Mouse (Mus musculus): ENCODE measurements around the gene Cul7.

The Cul7 gene

GRCm38 (mm10) chr17:46669911-46670310 is 19.8 kb downstream of the Cul7 start:
- no peak for DNase-seq (ENCODE audit: extremely low read depth, low read depth, low spot score)

DNA sequence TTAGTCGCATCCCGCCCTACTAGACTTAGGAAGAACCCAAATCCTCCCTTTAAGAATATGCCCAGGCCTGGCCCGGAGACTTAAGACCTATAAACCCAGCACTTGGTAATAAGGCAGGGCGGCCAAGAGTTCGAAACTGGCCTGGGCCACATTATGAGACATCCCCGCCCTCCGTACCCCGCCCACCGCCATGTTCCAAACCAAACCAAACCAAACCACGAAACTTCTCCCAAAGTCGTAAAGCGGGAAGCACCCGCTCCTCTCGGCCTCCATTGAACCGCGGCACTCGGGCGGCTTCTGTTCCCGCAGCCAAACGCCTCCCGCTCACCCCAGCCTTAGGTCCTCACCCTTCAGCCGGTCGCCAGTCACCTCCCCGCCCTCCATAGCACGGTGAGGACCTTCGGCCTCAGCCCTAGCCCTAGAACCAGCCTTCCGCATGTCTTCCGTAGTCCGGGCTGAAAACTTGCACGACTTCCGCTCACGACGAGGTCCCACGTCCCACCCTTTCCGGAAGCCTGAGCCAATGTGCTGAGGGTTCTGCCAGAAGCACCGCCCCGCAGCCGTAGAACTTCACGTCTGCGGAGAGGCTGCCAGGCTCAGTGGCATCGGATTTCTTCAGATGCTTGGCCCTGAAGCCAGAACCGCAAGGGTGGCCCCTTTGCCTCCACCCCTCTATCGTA is 23.9 kb downstream of the Cul7 start, which contains the start of gene Rrp36:
Gene Rrp36 (minus strand): TSS at position 503 of the 680 bp plus-strand sequence.
- peak; percentile 43 for DNase-seq (ENCODE audit: extremely low read depth, low read depth, low spot score)

GRCm38 (mm10) chr17:46674530-46675283 is 24.6 kb downstream of the Cul7 start:
- DNase-seq (ENCODE audit: extremely low read depth, low read depth, low spot score) = no peak

GRCm38 (mm10) chr17:46678416-46678815 is 28.3 kb downstream of the Cul7 start, which contains the start of gene Mea1:
TSS of gene Mea1 (plus strand) at chr17:46678793.
- DNase-seq (ENCODE audit: extremely low read depth, low read depth, low spot score) = no peak

GRCm38 (mm10) chr17:46678911-46679310 is 28.8 kb downstream of the Cul7 start:
- DNase-seq (ENCODE audit: extremely low read depth, low read depth, low spot score) = no peak

DNA sequence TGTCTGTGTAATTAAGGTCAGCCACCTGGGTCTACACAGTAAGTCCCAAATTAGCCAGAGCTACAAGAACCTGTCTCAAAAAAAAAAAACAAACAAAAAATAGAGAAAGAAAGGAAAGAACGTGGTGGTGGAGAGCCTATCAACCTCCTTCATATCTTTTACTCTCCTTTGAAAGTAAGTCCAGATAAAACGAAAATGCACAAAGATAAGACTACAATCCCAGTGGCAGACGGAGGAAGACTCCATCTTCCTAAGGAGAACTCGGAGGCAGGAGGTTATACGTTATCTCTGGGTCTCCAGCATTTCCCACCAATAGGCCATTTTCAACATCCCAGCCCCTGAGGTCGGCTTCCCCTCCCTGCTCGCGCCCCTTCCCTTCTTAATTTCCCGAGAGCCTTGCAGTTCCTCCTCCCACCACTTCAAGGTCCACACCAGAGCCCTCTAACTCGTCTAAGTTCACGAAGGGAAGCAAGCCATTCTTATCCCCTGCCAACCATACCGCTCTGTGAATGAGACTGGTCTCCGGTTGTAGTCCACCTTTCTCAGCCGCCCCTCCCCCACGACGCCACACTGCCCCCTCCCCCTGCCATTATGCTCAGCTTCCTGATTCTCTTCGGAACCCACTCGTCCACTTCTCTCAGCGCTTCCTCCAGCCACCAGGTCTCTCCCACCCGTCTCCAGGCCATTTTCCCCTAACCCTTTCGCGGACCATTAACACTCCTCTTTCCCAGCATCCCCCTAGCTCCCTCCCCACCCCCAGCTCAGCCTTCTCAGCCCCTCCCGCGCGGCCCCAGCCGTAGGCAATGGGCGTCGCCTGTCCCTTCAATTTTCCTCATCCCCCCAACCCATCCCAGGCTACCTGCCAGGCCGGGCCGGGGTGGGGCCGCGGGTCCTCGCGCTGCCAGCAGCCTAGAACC is 30.0 kb downstream of the Cul7 start:
- no peak for DNase-seq (ENCODE audit: extremely low read depth, low read depth, low spot score)

DNA sequence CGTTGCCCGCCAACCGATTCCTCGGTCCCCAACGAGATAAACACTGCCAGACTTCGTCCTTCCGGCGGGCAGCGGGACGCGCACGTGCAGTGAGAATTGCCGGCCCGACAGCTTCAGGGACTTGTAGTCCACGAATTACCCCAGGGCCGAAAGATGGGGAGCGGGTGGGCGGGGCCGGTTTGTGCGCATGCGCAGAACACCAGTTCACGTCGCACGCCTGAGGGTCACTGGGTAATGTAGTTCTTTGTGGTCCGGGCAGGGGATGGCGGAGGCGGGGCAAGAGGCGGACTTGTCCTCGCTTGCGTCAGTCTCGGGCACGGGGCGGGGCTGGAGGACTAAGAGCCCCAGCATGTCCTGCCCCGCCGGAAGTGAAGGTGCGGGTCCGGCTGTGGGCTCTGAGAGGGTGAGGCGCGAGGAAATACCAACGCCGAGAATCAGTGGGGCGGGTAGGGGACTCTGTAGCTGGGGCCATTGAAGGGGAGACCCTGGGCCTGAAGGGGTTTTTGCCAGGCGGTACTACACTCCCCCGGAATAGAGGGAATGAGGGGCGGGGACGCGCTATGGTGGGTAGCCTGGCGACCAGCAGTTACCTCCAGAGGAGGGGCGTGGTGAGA is 30.7 kb downstream of the Cul7 start, which contains the start of gene Klhdc3:
Gene Klhdc3 (minus strand): TSS at position 155 of the 614 bp plus-strand sequence.
- DNase-seq (ENCODE audit: extremely low read depth, low read depth, low spot score) = peak; percentile 68

- no peak for DNase-seq (ENCODE audit: extremely low read depth, low read depth, low spot score)
Observed at GRCm38 (mm10) chr17:46681466-46682118, 31.5 kb downstream of the Cul7 start.

GRCm38 (mm10) chr17:46682654-46683389 is 32.7 kb downstream of the Cul7 start:
- DNase-seq (ENCODE audit: extremely low read depth, low read depth, low spot score) = no peak

DNA sequence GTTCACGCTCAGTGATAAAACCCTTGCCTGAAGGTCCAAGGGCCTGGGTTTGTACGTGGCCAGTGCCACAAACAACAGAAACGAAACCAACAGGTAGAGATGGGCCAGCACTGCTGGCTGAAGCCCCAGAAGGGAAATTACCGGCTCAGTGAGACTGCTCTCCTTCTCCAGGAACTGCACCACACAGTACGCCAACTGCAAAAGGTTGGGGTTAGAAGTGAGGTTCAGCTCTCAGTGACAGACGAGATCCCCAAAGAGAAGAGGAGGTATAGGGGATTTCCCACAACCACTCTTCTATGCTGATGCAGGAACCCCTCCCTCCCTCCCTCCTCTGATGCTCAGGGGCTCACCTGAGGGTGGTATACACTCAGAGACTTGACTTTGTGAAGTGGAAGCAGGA is 35.8 kb downstream of the Cul7 start:
- DNase-seq (ENCODE audit: extremely low read depth, low read depth, low spot score) = no peak

GRCm38 (mm10) chr17:46690665-46691064 is 40.5 kb downstream of the Cul7 start:
- DNase-seq (ENCODE audit: extremely low read depth, low read depth, low spot score) = no peak

GRCm38 (mm10) chr17:46691390-46691789 is 41.3 kb downstream of the Cul7 start:
- DNase-seq (ENCODE audit: extremely low read depth, low read depth, low spot score) = no peak

GRCm38 (mm10) chr17:46694517-46695063 is 44.5 kb downstream of the Cul7 start:
- DNase-seq (ENCODE audit: extremely low read depth, low read depth, low spot score) = no peak

- DNase-seq (ENCODE audit: extremely low read depth, low read depth, low spot score) = no peak
Observed at GRCm38 (mm10) chr17:46698515-46698914, 48.4 kb downstream of the Cul7 start.

DNA sequence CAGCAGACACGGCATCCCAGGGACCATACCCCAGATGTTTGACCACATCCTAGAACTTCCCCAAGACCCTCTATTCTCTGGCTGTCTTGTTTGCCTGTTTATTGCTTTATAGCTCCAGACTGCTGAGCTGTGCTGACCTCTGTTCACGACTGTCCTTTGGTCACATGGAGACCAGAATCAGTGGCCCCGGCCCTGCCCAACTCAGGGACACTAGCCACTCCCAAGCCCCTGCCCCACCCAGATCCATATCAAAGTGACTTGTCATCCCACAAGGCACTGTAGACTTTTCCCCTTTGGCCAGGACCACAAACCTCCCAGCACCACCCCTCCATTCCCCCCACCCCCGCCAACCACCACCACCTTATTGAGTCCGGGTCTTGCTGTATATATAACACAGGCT is 49.1 kb downstream of the Cul7 start:
- no peak for DNase-seq (ENCODE audit: extremely low read depth, low read depth, low spot score)

- DNase-seq (ENCODE audit: extremely low read depth, low read depth, low spot score) = no peak
Observed at GRCm38 (mm10) chr17:46699912-46700311, 49.8 kb downstream of the Cul7 start.

DNA sequence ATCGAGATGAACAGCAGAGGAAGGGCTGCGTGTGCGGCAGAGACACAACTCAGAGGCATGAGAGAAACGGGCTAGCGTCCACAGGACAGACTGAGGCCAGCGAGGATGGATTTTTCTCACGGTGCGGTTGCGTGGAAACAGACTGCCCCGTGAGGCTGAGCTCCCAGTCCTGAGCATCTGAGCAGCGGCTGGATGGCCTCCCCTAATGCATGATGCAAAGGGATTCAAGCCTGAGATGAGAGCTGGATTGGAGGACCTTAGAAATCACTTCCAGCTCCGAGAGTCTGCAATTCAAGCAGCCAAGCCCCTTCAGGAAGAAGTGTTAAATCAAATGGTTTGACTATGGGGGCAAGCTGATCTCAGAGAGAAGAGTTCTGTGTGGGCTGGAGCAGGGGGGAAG is 51.4 kb downstream of the Cul7 start:
- DNase-seq (ENCODE audit: extremely low read depth, low read depth, low spot score) = no peak

- DNase-seq (ENCODE audit: extremely low read depth, low read depth, low spot score) = no peak
Observed at GRCm38 (mm10) chr17:46702100-46702499, 52.0 kb downstream of the Cul7 start.

DNA sequence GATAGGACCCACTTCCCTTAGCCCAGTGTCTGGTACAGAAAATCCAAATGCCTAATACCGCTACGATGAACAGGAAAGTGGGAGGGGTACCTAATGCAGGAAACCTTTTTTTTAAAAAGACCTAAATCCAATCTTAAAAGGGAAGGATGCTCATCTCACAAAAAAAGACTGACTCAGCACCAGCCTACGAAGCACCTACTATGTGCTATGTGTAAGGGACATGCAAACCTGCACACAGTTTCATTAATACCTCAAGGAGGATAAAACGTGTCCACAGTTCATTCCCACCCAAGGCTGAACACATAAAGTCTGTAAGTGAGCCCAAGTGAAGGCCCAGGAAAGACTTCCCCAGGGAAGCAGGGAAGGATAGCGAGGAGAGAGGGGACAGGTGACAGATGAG is 52.4 kb downstream of the Cul7 start:
- DNase-seq (ENCODE audit: extremely low read depth, low read depth, low spot score) = no peak
